Mouse (Mus musculus): Measurements from ENCODE around the gene Rnase10.
A peak's percentile ranks its signal among the peaks of the same experiment; 100 is the strongest.
"Not testable (repeated sequence)": the region's sequence is repeated elsewhere in the genome, so short reads cannot be mapped to it uniquely, and the experiment has no call there.

Rnase10 gene

DNA sequence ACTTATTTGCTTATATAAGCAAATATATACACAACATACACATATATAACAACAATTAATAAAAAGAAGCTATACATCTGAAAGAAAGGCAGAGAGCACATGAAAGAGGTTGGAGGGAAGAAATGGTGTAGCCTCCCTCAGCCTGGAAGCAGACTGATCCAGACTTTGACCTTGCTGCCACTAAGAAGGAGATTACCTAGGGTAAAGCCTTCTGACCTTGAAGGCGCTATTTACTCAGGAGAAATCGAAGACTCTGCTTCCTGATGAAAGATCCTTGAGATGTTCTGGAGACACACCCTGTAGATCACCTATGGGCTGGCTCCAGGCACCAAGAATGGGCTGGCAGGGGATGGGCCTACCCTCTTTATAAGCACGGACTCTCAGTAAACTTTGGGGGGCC is 7.2 kb downstream of the Rnase10 start:
- DNase-seq = not testable (repeated sequence)

DNA sequence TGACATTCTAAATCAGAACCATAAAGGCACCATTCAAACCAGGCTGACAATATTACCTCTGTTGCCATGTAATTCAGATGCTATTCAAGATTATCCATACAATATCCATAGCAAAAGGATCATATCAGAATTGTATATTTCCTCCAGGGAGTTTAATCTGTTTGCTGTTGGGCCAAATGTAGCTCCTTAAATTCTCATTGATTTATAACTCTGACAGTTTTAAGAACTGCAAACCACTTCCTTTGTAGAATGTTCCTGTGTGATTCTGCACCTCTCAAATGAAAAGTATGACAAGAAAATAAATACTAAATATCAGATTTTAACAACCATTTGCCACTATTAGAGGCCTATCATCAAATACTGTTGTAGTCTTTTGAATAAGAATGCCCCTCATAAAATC is 8.2 kb downstream of the Rnase10 start:
- no peak for DNase-seq

DNA sequence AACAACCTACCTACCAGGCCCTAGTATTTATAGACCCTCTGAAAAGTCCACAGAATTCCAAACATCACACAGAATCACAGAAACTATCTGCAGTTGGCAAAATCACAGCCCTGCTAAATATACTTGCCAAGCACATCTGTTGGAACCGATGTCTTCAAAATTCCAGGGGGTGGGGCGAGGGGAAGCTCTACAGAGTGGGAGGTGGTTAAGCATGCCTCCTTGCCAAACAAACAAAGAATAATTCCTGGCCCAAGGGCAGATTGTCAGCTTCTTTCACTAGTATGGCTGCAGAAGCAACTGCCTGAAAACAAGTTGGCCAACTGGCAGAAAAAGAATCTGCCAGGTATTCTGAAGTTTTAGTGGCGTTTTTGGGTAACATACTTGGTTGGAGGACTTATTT is 9.7 kb downstream of the Rnase10 start:
- no peak for DNase-seq

DNA sequence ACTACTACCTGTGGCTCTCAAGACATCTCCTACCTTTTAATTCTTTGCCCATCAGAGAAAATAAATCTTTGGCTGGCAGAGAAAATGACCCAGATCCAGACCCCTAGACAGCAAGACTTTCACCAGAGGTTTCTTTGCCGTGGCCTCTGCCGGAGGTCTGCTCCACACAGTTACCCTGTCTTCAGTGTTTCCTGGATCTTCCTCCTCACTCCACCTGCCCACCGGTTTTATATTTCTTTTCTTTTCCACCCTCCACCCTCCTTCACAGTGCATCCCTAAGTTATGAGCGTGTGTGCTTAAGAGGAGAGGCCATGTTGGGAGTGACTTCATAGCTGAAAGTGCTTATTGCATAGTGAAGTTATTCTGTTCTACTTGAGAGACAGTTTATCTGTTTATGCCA is 15.9 kb downstream of the Rnase10 start:
- DNase-seq = no peak

DNA sequence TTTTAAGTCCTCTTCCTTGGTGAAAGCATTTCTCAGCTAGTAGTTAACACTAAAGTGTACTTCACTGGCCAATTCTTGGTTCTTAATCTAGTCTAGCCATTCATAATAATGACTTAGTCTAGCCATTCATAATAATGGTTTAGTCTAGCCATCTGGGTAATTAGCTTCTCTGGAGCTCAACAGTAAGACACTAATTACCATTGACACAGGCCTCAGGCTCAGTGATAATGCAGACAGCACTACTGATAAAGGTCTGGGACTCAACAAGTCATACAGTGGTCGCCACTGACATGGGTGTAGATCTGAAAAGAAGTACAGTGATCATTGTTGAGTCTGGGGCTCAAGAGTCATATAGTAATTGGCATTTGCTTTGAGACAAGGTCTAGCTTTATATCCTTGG is 17.3 kb downstream of the Rnase10 start:
- no peak for DNase-seq

DNA sequence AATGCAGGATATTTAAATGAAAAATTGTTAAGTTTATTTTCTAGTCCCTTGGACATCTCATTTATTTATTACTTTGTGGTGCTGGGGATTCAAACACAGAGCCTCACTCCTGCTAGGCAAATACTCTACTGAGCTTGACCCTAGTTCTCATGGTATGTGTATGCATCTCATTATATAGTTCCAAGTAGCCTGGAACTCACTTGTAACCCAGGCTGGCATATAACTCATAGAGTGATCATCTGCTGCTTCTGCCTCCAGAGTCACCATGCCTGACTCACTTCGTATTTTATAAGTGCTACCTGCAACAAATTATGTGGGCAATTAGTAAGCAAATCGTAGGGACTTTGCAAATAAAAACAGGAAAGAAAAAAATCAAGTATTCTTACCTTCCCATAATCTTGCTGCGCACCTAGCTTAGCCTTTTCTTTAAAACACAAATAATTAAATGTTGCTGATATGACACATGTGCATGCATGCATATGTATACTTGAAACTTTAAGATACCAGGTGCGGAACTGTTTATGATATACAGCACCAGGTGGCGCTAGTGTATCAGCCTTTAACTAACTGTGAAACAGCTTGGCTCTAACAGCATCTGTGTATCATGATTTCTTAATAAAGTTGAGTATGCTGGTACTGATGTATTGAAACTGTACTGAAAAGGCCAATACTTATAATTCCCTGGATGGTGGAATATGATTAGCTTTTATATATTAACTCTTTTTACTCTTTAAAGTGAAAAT is 19.0 kb downstream of the Rnase10 start:
- DNase-seq = peak; percentile 83

DNA sequence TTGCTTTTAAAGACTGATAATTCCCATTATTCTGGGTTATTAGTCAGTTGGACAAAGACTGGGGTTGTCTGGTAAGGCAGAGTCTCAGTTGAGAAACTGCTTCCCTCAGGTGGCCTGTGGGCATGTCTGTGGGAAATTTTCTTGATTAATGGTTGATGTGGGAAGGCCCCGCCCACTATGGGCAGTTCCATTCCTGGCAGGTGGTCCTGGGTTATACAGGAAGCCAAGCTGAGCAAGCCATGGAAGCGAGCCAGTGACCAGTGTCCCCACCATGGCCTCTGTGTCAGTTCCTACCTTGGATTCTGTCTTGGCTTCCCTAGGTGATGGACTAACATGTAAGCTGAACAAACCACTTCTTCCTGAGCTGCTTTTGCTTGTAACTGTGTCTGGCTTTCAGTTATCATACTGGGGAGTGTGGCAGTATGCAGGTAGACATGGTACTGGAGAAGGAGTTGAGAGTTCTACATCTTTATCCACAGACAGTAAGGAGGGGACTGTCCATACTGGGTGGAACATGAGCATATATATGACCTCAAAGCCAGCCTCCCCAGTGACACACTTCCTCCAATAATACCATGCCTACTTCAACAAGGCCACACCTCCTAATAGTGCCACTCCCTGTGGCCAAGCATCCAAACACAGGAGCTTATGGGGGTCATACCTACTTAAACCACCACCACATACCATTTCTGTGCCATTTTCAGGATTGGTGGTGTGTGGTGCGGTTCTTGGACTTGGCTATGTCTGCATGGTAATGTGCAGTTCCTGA is 20.0 kb downstream of the Rnase10 start:
- DNase-seq = no peak

DNA sequence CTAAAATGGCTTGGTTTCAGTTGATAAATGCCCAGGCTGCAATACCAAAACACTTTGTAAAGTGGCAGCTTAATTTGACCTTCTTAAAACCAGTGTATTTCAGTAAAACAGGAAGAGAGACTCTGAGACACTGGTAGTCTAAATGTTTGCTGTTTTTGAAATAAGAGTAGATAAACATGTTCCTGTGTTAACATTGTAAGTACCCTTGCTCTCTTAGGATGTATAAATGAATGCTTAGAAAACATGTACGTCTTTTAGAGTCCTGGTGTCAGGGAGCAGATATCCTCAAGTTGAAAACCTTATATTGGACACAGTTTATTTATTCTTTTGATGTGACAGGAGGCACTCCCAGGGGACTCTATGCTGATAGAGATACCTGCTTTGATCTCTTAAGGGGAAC is 27.7 kb downstream of the Rnase10 start:
- DNase-seq = no peak

DNA sequence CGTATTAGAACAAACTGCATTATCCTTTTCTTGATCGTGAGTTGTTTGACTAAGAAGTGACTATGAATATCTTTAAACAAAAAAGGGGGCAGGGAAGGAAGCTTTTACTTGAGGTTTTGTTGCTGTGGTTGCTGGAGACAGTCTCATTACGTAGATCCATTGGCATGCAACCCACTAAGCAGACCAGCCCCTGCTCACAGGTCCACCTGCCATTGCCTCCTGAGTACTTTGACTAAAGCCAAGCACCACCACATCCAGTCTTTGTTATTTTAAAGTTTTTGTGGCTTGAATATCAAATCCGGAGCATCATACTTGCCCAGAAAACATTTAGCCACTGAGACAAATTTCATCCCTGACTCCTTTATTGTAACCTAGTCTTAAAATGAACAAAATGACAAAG is 28.7 kb downstream of the Rnase10 start:
- no peak for DNase-seq

DNA sequence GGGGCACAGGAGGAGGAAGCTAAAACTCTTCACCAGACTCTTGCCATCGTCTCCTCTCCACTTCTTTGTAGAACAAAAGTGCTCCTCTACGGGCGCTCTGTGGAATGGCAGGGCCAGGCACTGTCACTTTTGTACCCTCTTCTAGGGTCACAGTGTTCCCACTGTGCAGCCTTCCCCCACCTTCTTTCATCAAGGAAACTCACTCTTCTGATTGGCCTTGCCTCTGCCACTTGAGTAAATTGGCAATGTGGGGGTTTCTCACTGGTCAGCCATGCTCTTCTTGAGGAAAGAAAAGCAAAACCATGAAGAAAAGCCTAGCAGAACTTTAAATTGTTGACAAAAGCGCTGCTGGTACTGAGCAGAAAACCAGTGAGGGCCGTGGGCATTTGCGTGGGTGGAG is 34.2 kb downstream of the Rnase10 start, which contains the start of gene Rnase9:
Rnase9 (minus strand) TSS at position 101 of the 400 bp plus-strand sequence.
- DNase-seq = no peak

DNA sequence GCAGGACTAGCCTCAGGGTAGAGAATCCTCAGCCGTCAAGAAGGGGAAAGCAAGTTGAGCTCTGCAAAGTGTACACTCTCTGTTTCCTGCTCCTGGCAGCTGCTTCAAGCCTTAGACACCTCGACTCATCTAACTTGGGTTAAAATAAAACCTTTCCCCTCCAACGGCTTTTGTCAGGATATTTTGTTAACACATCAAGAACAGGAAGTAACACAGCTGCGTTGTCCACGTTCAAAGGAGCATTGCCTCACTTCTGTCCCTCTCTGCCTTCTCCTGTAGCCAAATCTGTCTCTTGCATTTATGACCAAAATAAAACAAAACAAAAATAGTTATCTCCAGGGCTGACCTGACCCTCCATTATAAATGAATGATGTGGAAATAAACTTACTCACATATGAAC is 40.3 kb downstream of the Rnase10 start:
- DNase-seq = no peak

DNA sequence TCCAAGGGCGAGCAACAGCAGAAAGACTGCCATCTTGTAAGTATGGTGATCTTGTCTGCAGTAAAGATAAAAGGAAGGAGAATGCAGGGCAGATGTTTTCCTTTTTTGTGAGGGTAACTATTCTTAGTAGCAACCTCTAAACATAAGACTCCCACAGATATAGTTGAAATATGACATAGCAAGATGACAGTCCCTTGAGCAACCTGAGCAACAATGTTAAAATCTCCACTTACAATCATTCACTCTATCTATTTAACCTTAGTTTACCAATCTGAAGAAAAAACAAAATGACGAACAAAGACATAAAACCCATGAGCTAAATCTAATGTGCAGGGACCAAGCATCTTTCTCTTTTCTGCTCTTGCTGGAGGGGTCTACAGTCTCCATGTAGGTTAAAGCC is 42.5 kb downstream of the Rnase10 start, which contains the start of gene Rnase11:
Rnase11 (minus strand) TSS at position 101 of the 400 bp plus-strand sequence.
- no peak for DNase-seq

DNA sequence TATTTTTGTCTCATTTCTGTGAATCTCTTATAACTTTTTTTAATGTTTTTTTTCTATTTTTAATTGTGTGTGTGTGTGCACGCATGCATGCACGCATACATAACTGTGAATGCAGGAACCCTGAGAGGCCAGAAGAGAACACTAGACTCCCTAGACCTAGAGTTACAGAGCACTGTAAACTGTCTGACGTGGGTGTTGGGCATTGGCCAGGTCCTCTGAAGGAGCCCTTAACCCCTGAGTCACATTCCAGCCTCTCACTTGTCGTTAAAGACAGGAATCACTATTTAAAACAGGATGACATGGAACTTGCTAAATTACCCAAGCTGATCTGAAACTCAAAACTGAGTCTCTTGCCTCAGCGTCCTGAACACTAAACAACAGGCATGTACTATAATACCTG is 44.4 kb downstream of the Rnase10 start:
- no peak for DNase-seq

DNA sequence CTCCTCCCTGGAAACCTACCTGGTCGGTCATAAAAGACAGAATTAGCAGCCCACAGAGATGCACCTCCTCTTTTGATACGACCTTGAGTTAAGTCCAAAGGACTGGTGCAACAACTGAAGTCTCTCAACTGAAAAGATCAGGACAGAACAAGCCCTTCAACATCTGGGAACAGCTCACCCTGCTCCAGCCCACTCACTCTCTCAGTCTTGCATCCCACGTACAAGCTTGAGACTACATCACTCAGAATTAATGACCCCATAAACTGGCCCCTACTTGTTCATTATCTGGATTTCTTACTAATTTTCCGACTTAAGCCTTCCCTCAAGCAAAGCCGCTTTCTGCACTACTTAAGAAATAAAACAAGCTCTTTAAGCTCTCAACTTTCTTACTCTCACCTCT is 45.6 kb downstream of the Rnase10 start:
- DNase-seq = no peak

DNA sequence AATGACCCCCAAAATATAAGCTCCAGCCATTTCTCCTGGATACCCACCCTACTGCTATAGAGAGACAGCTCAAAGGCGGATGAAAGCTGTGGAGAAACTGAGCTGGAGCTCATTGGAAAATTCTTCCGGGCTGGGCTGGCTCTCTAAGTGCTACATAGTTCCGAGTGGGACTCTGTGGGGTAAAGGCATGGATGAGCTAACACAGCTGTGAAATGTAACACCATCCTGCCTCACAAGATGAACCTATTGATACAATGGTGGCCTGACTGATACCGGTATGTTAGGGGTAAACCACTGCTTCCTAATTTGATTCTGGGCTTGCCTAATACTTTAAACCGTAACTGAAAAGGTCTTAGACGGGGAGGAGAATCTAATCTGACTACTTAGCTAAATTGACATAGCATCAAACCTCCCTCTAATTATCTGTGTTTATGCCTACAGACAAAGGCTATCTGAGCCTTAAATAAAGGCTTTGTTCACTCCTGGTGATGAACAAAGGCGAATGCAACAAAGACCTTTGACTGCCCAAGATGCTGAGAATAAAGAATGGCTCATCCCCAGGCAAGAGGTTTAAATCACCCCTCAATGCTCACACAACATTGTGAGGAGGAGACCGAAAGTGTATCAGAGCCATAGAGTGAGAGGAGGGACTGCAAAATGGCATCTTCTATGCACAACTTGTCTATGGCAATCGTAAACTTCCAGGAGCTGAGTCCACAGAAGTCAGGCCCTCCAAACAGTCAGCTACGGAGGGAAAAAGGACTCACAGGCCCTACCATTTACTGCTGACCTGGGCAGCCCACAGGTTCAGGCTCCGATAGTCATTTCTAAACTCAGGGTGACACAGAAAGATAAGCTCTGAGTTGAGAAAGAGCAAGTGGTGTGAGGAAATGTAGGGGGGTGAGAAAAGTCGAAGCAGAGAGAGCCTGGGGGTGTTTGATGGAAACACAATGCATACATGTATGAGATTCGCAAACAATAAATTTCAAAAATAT is 47.0 kb downstream of the Rnase10 start:
- no peak for DNase-seq

DNA sequence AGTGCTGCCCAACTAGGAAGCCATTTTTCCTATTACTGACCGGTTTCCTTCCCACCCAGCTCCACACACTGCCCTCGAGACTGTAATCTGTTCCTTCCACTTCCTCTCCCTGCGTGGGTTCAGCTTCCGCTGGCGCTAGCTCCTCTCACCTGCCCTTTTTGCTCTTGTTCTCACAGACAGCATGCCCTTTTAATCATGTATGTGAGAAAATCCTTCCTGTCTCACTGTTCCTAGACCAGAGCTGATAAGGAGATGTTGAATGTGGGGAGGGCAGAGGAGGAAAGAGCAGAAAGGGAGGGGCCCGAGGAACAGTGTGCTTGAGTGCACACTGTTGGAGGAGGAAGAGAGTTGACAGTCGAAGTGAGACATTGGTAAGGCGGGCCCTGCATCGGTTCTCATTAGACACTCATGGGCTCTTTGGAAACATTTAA is 49.9 kb downstream of the Rnase10 start, which contains the start of gene Rnase12:
Rnase12 (minus strand) TSS at position 261 of the 431 bp plus-strand sequence.
- no peak for DNase-seq
